Mouse (Mus musculus) heart, adult 2 months (tissue): ENCODE results near the gene 1700022I11Rik.

Experiments used
- CTCF ChIP-seq: fragments of 200-600 bp; IDR thresholded peaks from 2 replicates; pipeline ENCODE4 v1.8.1; 2022; ENCODE audit warnings: antibody characterized with exemption, mild to moderate bottlenecking, moderate library complexity
- EP300 ChIP-seq: fragments of 200-500 bp; IDR thresholded peaks from 2 replicates; pipeline ENCODE4 v1.6.1; 2011; ENCODE audit warnings: low read depth, low read length, control low read depth; ENCODE audit not compliant: insufficient read depth
- POLR2A ChIP-seq: fragments of 200-500 bp; IDR thresholded peaks from 2 replicates; pipeline ENCODE4 v1.6.1; 2011; ENCODE audit warnings: mild to moderate bottlenecking, low read depth, low read length, control low read depth; ENCODE audit not compliant: insufficient read depth

GRCm38 (mm10) chr4:42959382-42959781 is 10.0 kb upstream of the 1700022I11Rik start:
- no peak; the same call in none of the 2 replicates for TF ChIP-seq POLR2A
- TF ChIP-seq CTCF, result no peak
- TF ChIP-seq EP300, result no peak
